Mouse (Mus musculus) limb, embryonic 13.5 days (tissue): ENCODE measurements around the gene Smdt1. TPM values are rescaled to one million over a fixed set of nuclear protein-coding genes. Genes with fewer than 3 reads are reported as not detected.
"Not testable (repeated sequence)": the region's sequence is repeated elsewhere in the genome, so short reads cannot be mapped to it uniquely, and the experiment has no call there.

ENCODE experiments used
- ATAC-seq: fragments of 200-750 bp; cut with Nextera tagmentation; 2 replicates; pipeline ENCODE4 v1.8.0; 2017; ENCODE audit warnings: low read depth, moderate number of reproducible peaks, moderate TSS enrichment; ENCODE audit not compliant: low FRiP score
- H3K27ac ChIP-seq: fragments of 300-500 bp; sonication (generic); 2 replicates; pipeline ENCODE4 v1.5.1; 2015; ENCODE audit warnings: inconsistent platforms, mild to moderate bottlenecking, moderate library complexity
- H3K27me3 ChIP-seq: fragments of 300-500 bp; sonication (generic); 2 replicates; pipeline ENCODE4 v1.6.1; 2015; ENCODE audit warnings: mild to moderate bottlenecking, inconsistent platforms
- H3K36me3 ChIP-seq: fragments of 300-500 bp; sonication (generic); 2 replicates; pipeline ENCODE4 v1.6.1; 2015; ENCODE audit warnings: inconsistent platforms, mild to moderate bottlenecking, moderate library complexity
- H3K4me1 ChIP-seq: fragments of 300-500 bp; sonication (generic); 2 replicates; pipeline ENCODE4 v1.6.1; 2015; ENCODE audit warnings: inconsistent platforms
- H3K4me2 ChIP-seq: fragments of 300-500 bp; sonication (generic); replicated peaks from 2 replicates; pipeline ENCODE4 v1.6.1; 2015; ENCODE audit warnings: inconsistent platforms, mild to moderate bottlenecking, moderate library complexity
- H3K4me3 ChIP-seq: fragments of 300-500 bp; sonication (generic); 2 replicates; pipeline ENCODE4 v1.5.1; 2015; ENCODE audit warnings: moderate library complexity, mild to moderate bottlenecking, inconsistent platforms
- H3K9ac ChIP-seq: fragments of 300-500 bp; sonication (generic); 2 replicates; pipeline ENCODE4 v1.6.1; 2015; ENCODE audit warnings: mild to moderate bottlenecking, inconsistent platforms
- H3K9me3 ChIP-seq: fragments of 300-500 bp; sonication (generic); 2 replicates; pipeline ENCODE4 v1.6.1; 2016; ENCODE audit warnings: inconsistent platforms
- WGBS: fragments of 180-500 bp; shearing (Covaris S2); methylation state at CpG from one replicate; pipeline ENCODE4 v1.1.7; 2015; 5-methylcytosine and 5-hydroxymethylcytosine counted together
- polyA plus RNA-seq: library from polyadenylated mRNA; unstranded; fragments of >200 nt; fragmentation: Nextera tagmentation; extraction: Ambion mirVana; gene quantifications from 2 replicates; pipeline ENCODE4 v1.2.1, GENCODE M21; 2015

Smdt1 gene
- polyA plus RNA-seq, 1 experiment from 2014 or later, result 239 TPM

- no peak for ATAC-seq
- Histone ChIP-seq H3K4me3 (no peak overlapping the region), H3K9me3 (no peaks in the 10 kb centered on the region), H3K27me3 (no peaks in the 10 kb centered on the region), H3K9ac (no peak overlapping the region; the same call in 1 of the 2 replicates), H3K4me2 (no peak overlapping the region), H3K4me1 (peaks cover 18% of the 10 kb centered on the region), H3K36me3 (no peaks in the 10 kb centered on the region), H3K27ac (peak overlapping the region; percentile 4; the same call in 1 of the 2 replicates)
- 54% methylated on average over 22 of the region's 22 CpGs for WGBS
These were observed 19.9 kb downstream of the Smdt1 start for GRCm38 (mm10) chr15:82358431-82359260.

GRCm38 (mm10) chr15:82361459-82362018 lies 22.8 kb downstream of the Smdt1 start:
- H3K4me3 ChIP-seq, result no peak overlapping the region
- 73% methylated on average over 11 of the region's 11 CpGs for WGBS
- peak; percentile 48; the same call in 1 of the 2 replicates for ATAC-seq

GRCm38 (mm10) chr15:82362234-82362633 lies 23.5 kb downstream of the Smdt1 start:
- no peaks in the 10 kb centered on the region for H3K27me3 ChIP-seq
- no peak overlapping the region for H3K27ac ChIP-seq
- no peak overlapping the region for H3K4me2 ChIP-seq
- ATAC-seq, result no peak
- no peak overlapping the region for H3K4me3 ChIP-seq
- no peak overlapping the region for H3K9ac ChIP-seq
- H3K9me3 ChIP-seq, result no peaks in the 10 kb centered on the region
- H3K36me3 ChIP-seq, result no peaks in the 10 kb centered on the region
- WGBS, result 77% methylated on average over 4 of the region's 4 CpGs
- H3K4me1 ChIP-seq, result peaks cover 14% of the 10 kb centered on the region; the same call in 1 of the 2 replicates

More at GRCm38 (mm10) chr15:82361459-82362018, 22.8 kb downstream of the Smdt1 start:
- Histone ChIP-seq H3K4me2 (no peak overlapping the region), H3K4me1 (peaks cover 14% of the 10 kb centered on the region; the same call in 1 of the 2 replicates), H3K27ac (no peak overlapping the region), H3K9me3 (no peaks in the 10 kb centered on the region), H3K27me3 (no peaks in the 10 kb centered on the region), H3K9ac (no peak overlapping the region), H3K36me3 (no peaks in the 10 kb centered on the region)

- not testable (repeated sequence) for H3K27ac ChIP-seq, H3K4me2 ChIP-seq, H3K4me3 ChIP-seq, H3K9me3 ChIP-seq, ATAC-seq, H3K9ac ChIP-seq, H3K4me1 ChIP-seq, H3K36me3 ChIP-seq, H3K27me3 ChIP-seq
- 79% methylated on average over 7 of the region's 12 CpGs for WGBS
These were observed 25.0 kb downstream of the Smdt1 start for GRCm38 (mm10) chr15:82363801-82364200.

- WGBS, result 18% methylated on average over 6 of the region's 9 CpGs
- not testable (repeated sequence) for H3K9ac ChIP-seq, H3K27me3 ChIP-seq, H3K4me3 ChIP-seq, H3K27ac ChIP-seq, ATAC-seq, H3K9me3 ChIP-seq, H3K36me3 ChIP-seq, H3K4me1 ChIP-seq, H3K4me2 ChIP-seq
These were observed 25.8 kb downstream of the Smdt1 start for GRCm38 (mm10) chr15:82364561-82364960.

- H3K27ac ChIP-seq, result no peak overlapping the region
- H3K4me2 ChIP-seq, result no peak overlapping the region
- 84% methylated on average over 4 of the region's 4 CpGs for WGBS
- no peaks in the 10 kb centered on the region for H3K27me3 ChIP-seq
- no peaks in the 10 kb centered on the region for H3K4me1 ChIP-seq
- no peak for ATAC-seq
- H3K9me3 ChIP-seq, result no peaks in the 10 kb centered on the region
- no peaks in the 10 kb centered on the region for H3K36me3 ChIP-seq
- H3K9ac ChIP-seq, result no peak overlapping the region
- no peak overlapping the region for H3K4me3 ChIP-seq
These were observed 29.4 kb downstream of the Smdt1 start for GRCm38 (mm10) chr15:82368146-82368545.

- H3K9ac ChIP-seq, result no peak overlapping the region
- H3K4me1 ChIP-seq, result no peaks in the 10 kb centered on the region
- H3K27ac ChIP-seq, result no peak overlapping the region
- ATAC-seq, result no peak
- WGBS, result 81% methylated on average over 1 of the region's 1 CpGs
- no peaks in the 10 kb centered on the region for H3K36me3 ChIP-seq
- H3K9me3 ChIP-seq, result no peaks in the 10 kb centered on the region
- H3K4me2 ChIP-seq, result no peak overlapping the region
- no peak overlapping the region for H3K4me3 ChIP-seq
- H3K27me3 ChIP-seq, result no peaks in the 10 kb centered on the region
These were observed 30.1 kb downstream of the Smdt1 start for GRCm38 (mm10) chr15:82368851-82369250.

GRCm38 (mm10) chr15:82372446-82372845 lies 33.7 kb downstream of the Smdt1 start:
- H3K4me2 ChIP-seq, result no peak overlapping the region
- H3K4me3 ChIP-seq, result no peak overlapping the region
- no peaks in the 10 kb centered on the region for H3K9me3 ChIP-seq
- no peaks in the 10 kb centered on the region for H3K36me3 ChIP-seq
- H3K27ac ChIP-seq, result no peak overlapping the region
- H3K4me1 ChIP-seq, result peaks cover 8% of the 10 kb centered on the region; the same call in 1 of the 2 replicates
- no peak overlapping the region for H3K9ac ChIP-seq
- WGBS, result 87% methylated on average over 6 of the region's 6 CpGs
- H3K27me3 ChIP-seq, result no peaks in the 10 kb centered on the region
- ATAC-seq, result no peak

- H3K9ac ChIP-seq, result no peak overlapping the region
These were observed 34.2 kb downstream of the Smdt1 start for GRCm38 (mm10) chr15:82372991-82373390.

GRCm38 (mm10) chr15:82374437-82374836 lies 35.7 kb downstream of the Smdt1 start:
- ATAC-seq, result no peak
- no peak overlapping the region for H3K9ac ChIP-seq
- peaks cover 11% of the 10 kb centered on the region; the same call in 1 of the 2 replicates for H3K4me1 ChIP-seq
- WGBS, result 78% methylated on average over 5 of the region's 5 CpGs
- no peaks in the 10 kb centered on the region for H3K36me3 ChIP-seq
- H3K4me2 ChIP-seq, result no peak overlapping the region
- no peak overlapping the region for H3K27ac ChIP-seq
- H3K4me3 ChIP-seq, result no peak overlapping the region
- no peaks in the 10 kb centered on the region for H3K27me3 ChIP-seq
- no peaks in the 10 kb centered on the region for H3K9me3 ChIP-seq

More at GRCm38 (mm10) chr15:82372991-82373390, 34.2 kb downstream of the Smdt1 start:
- WGBS, result 91% methylated on average over 5 of the region's 5 CpGs
- no peak for ATAC-seq
- no peaks in the 10 kb centered on the region for H3K36me3 ChIP-seq
- no peak overlapping the region for H3K4me2 ChIP-seq
- no peaks in the 10 kb centered on the region for H3K27me3 ChIP-seq
- no peaks in the 10 kb centered on the region for H3K9me3 ChIP-seq
- H3K4me1 ChIP-seq, result peaks cover 8% of the 10 kb centered on the region; the same call in 1 of the 2 replicates
- no peak overlapping the region for H3K4me3 ChIP-seq
- no peak overlapping the region for H3K27ac ChIP-seq

GRCm38 (mm10) chr15:82375855-82376254 lies 37.1 kb downstream of the Smdt1 start:
- H3K9ac ChIP-seq, result no peak overlapping the region
- no peak for ATAC-seq
- no peaks in the 10 kb centered on the region for H3K36me3 ChIP-seq
- H3K4me1 ChIP-seq, result peaks cover 16% of the 10 kb centered on the region; the same call in 1 of the 2 replicates
- H3K4me2 ChIP-seq, result no peak overlapping the region
- no peak overlapping the region for H3K27ac ChIP-seq
- no peaks in the 10 kb centered on the region for H3K27me3 ChIP-seq
- H3K9me3 ChIP-seq, result no peaks in the 10 kb centered on the region
- no peak overlapping the region for H3K4me3 ChIP-seq
- 92% methylated on average over 9 of the region's 9 CpGs for WGBS

- H3K36me3 ChIP-seq, result no peaks in the 10 kb centered on the region
- 76% methylated on average over 17 of the region's 17 CpGs for WGBS
- H3K9ac ChIP-seq, result no peak overlapping the region
- no peak overlapping the region for H3K27ac ChIP-seq
- H3K4me3 ChIP-seq, result no peak overlapping the region
- no peaks in the 10 kb centered on the region for H3K27me3 ChIP-seq
- no peak overlapping the region for H3K4me2 ChIP-seq
- peaks cover 19% of the 10 kb centered on the region; the same call in 1 of the 2 replicates for H3K4me1 ChIP-seq
- ATAC-seq, result no peak
- no peaks in the 10 kb centered on the region for H3K9me3 ChIP-seq
These were observed 37.8 kb downstream of the Smdt1 start for GRCm38 (mm10) chr15:82376393-82377138.
